Mouse (Mus musculus): ENCODE data around the gene Dmrta2. TPM values are rescaled to one million over a fixed set of nuclear protein-coding genes. Genes with fewer than 3 reads are reported as not detected.

Gene Dmrta2
- polyA plus RNA-seq, 1 experiment from 2014 or later, result 1.1 TPM

DNA sequence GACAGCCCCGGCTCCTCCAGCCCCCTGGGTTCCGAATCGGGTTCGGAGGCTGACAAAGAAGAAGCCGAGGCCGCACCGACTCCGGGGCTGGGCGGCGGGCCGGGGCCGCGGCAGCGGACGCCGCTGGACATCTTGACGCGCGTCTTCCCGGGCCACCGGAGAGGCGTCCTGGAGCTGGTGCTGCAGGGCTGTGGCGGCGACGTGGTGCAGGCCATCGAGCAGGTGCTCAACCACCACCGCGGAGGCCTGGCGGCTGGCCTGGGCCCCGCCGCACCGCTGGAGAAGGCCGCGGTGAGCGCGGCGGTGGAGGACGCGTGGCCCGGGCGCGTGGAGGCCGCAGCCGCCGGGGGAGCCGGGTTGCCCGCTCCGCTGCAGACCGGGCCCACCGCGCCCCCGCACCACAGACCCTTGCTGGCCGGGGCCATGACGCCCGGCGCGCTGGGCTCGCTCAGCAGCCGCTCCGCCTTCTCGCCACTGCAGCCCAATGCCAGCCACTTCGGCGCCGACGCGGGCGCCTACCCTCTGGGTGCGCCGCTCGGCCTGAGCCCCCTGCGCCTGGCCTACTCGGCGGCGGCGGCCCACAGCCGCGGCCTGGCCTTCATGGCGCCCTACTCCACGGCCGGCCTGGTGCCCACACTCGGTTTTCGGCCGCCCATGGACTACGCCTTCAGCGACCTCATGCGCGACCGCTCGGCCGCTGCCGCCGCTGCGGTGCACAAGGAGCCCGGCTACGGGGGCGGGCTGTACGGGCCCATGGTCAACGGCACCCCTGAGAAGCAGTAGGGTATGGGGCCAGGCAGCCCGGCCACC, 4.2 kb downstream of the Dmrta2 start:
- 0 out of 2 replicates have a peak, but pooled peaks have one; percentile 3 for ATAC-seq (replicated peaks)

GRCm38 (mm10) chr4:109982681-109983265, 4.9 kb downstream of the Dmrta2 start:
- H3K9ac ChIP-seq, result no peak overlapping the region
- no peak for ATAC-seq (replicated peaks)
- peak overlapping the region; percentile 47 for H3K4me2 ChIP-seq
- peaks cover 83% of the 10 kb centered on the region for H3K27me3 ChIP-seq (replicated peaks)
- H3K36me3 ChIP-seq (replicated peaks), result no peaks in the 10 kb centered on the region
- H3K9me3 ChIP-seq, result no peaks in the 10 kb centered on the region
- no peak overlapping the region for H3K27ac ChIP-seq
- H3K4me3 ChIP-seq, result peak overlapping the region; percentile 24
- peaks cover 30% of the 10 kb centered on the region for H3K4me1 ChIP-seq
- whole genome bisulfite sequencing, result 3% methylated on average over 30 of the region's 30 CpGs

More for the DNA sequence above, 4.2 kb downstream of the Dmrta2 start:
- Histone ChIP-seq H3K36me3 (replicated peaks) (no peaks in the 10 kb centered on the region), H3K27me3 (replicated peaks) (peaks cover 83% of the 10 kb centered on the region), H3K27ac (no peak overlapping the region), H3K4me2 (peak overlapping the region; percentile 47), H3K4me1 (peaks cover 37% of the 10 kb centered on the region), H3K9me3 (no peaks in the 10 kb centered on the region), H3K9ac (no peak overlapping the region), H3K4me3 (peak overlapping the region; percentile 24)
- WGBS, result under 1% methylated on average over 83 of the region's 99 CpGs

DNA sequence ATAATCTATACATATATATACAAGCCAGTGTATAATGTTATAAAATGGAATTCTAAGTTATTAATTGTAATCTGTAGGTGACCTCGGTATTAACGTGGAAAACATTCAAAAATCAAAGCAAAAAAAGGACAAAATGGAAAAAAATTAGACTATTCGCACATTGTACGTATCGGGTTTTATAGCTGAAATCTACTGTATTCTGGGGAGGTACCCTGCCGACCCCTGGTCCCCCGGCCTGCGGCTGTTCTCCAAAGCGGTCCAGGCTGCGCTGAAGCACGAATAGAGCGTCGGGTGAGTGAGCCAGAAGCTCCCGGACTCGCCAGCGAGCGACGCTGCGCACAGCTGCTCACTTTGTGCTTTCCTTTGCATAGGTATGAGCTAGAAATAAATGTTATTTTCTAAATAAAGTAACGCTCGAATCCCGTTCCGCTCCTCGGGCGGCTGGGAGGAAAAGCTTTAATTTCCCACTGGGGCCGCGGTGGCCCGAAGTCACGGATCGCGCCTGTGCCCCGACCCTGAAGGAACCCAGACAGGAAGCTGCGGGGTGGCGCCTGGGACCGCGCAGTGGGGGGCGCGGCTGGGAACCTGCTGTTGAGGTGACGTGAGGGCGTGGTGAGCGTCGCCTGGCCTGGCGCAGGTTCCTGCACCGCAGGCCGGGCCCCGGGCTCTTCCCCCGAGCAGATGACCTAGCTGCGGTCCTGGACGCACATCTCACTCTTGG, 5.6 kb downstream of the Dmrta2 start:
- Histone ChIP-seq H3K4me2 (peak overlapping the region; percentile 20), H3K4me1 (peaks cover 24% of the 10 kb centered on the region), H3K36me3 (replicated peaks) (no peaks in the 10 kb centered on the region), H3K27me3 (replicated peaks) (peaks cover 81% of the 10 kb centered on the region), H3K4me3 (peak overlapping the region; percentile 10), H3K9me3 (no peaks in the 10 kb centered on the region), H3K9ac (no peak overlapping the region), H3K27ac (peak overlapping the region; percentile 21; the same call in 1 of the 2 replicates)
- no peak for ATAC-seq (replicated peaks)
- WGBS, result 2% methylated on average over 49 of the region's 49 CpGs

GRCm38 (mm10) chr4:109984011-109984411, 6.2 kb downstream of the Dmrta2 start:
- Histone ChIP-seq H3K27ac (peak overlapping the region; percentile 21; the same call in 1 of the 2 replicates), H3K9ac (no peak overlapping the region), H3K36me3 (replicated peaks) (no peaks in the 10 kb centered on the region), H3K4me2 (peak overlapping the region; percentile 20), H3K4me1 (peaks cover 24% of the 10 kb centered on the region), H3K4me3 (no peak overlapping the region; the same call in 1 of the 2 replicates), H3K9me3 (no peaks in the 10 kb centered on the region), H3K27me3 (replicated peaks) (peaks cover 81% of the 10 kb centered on the region)
- WGBS, result under 1% methylated on average over 24 of the region's 24 CpGs
- ATAC-seq (replicated peaks), result 0 out of 2 replicates have a peak, but pooled peaks have one; percentile 12

DNA sequence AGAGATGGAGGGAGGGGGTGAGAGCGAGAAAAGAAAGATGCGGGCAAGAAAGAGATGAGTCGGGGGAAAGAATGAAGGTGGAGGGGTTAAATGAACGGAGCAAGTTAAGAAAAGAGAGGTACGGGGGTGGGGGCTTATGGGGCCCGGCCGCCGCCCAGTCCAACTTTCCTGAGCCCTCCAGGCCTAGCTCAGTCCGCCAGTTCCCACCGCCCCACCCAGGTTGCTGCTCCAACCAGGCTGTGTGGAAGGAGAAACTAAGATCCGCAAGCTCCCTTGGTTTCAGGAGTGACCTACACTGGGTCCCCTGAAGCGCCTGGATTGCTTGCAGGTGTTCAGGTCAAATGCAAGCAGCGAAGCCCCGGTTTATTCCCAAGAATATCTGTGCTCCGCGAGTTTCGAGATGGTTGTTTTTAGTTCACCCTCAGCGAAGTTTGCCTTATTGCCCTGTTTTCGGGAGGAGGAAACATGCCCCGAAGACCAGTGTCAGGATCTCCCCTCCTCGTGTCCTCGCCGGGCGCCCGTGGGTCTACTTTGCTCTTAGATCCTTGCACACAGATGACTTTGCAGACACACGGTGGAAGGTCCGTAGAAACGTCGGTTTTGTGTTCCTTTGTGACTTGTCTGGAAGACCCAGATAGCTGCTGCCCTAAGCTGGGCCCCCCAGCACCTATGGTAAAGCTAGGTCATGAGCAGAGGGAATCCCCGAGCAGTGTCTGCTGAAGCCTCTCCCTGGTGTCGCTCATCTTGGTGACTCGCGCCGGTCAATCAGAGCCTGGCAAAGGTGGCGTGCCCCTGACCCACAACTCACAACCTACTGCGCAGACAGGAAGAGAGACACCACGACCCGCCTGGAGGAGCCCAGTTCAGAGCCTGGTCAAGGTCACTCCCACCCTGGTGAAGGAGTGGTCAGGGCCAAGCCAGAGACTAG, 6.9 kb downstream of the Dmrta2 start:
- H3K27ac ChIP-seq, result no peak overlapping the region
- H3K4me3 ChIP-seq, result no peak overlapping the region
- H3K4me2 ChIP-seq, result no peak overlapping the region
- H3K27me3 ChIP-seq (replicated peaks), result peaks cover 82% of the 10 kb centered on the region
- no peak overlapping the region for H3K9ac ChIP-seq
- peaks cover 21% of the 10 kb centered on the region for H3K4me1 ChIP-seq
- no peaks in the 10 kb centered on the region for H3K36me3 ChIP-seq (replicated peaks)
- ATAC-seq (replicated peaks), result no peak
- 2% methylated on average over 38 of the region's 38 CpGs for WGBS
- H3K9me3 ChIP-seq, result no peaks in the 10 kb centered on the region

DNA sequence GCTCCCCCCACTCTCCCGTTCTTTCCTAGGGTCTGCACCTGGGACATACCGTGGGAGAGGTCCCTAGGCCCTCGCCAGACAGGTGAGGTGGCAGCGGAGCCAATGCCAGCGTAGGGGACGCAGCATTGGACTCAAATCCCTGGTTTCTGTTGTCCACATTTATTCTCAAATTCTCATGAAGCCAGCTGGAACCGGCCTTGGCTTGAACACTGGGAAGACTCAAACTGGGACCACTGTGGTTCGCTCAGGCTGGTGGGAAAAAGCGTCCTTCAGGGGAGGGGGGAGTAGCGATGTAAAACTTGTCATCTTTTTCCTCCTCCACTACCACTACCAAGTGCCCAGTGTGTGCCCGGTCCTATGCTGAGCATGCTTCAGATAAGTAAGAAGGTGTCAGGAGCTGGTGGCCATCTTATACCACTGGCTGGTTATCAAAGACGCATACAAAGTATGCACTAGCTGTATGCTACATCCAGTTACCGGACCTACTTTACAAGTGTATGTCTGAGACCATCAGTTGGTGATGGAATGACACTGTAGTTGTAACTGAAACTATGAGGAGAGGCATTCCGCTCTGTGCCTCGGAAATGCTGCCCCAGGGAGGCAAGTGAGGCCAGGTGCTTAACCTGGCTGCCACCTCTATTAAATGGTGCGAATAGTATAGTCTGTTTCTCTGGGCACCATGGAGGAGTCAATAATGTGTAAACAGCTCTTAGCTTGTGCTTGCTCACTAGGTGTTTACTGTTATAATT, 7.7 kb downstream of the Dmrta2 start:
- no peak overlapping the region for H3K9ac ChIP-seq
- no peak for ATAC-seq (replicated peaks)
- peaks cover 17% of the 10 kb centered on the region for H3K4me1 ChIP-seq
- H3K27ac ChIP-seq, result no peak overlapping the region
- H3K9me3 ChIP-seq, result no peaks in the 10 kb centered on the region
- no peak overlapping the region for H3K4me3 ChIP-seq
- no peaks in the 10 kb centered on the region for H3K36me3 ChIP-seq (replicated peaks)
- H3K27me3 ChIP-seq (replicated peaks), result peaks cover 80% of the 10 kb centered on the region
- H3K4me2 ChIP-seq, result no peak overlapping the region
- WGBS, result 4% methylated on average over 16 of the region's 16 CpGs

DNA sequence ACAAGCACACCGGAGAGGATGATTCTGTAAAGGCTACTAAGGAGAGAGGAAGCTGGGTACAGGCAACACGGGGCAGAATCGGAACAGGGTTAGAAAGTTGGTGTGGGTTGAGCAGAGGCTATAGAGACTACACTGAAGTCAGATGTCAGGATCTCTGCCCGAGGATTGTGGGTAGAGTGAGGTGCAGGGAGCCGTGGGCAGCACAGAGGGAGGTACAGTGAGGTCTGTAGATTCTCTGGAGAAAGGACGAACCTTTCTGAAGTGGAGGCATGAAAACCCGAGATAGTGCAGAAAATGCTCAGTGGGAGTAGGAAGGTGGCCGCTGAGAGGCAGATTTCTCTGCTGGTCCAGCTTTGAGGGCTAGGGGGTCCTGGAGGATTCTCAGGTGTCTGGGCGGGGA, 8.4 kb downstream of the Dmrta2 start:
- ATAC-seq (replicated peaks), result no peak
- Histone ChIP-seq H3K4me1 (peaks cover 17% of the 10 kb centered on the region), H3K36me3 (replicated peaks) (no peaks in the 10 kb centered on the region), H3K9me3 (no peaks in the 10 kb centered on the region), H3K9ac (no peak overlapping the region), H3K4me2 (no peak overlapping the region), H3K4me3 (no peak overlapping the region), H3K27me3 (replicated peaks) (peaks cover 74% of the 10 kb centered on the region), H3K27ac (no peak overlapping the region)
- WGBS, result 3% methylated on average over 9 of the region's 9 CpGs

DNA sequence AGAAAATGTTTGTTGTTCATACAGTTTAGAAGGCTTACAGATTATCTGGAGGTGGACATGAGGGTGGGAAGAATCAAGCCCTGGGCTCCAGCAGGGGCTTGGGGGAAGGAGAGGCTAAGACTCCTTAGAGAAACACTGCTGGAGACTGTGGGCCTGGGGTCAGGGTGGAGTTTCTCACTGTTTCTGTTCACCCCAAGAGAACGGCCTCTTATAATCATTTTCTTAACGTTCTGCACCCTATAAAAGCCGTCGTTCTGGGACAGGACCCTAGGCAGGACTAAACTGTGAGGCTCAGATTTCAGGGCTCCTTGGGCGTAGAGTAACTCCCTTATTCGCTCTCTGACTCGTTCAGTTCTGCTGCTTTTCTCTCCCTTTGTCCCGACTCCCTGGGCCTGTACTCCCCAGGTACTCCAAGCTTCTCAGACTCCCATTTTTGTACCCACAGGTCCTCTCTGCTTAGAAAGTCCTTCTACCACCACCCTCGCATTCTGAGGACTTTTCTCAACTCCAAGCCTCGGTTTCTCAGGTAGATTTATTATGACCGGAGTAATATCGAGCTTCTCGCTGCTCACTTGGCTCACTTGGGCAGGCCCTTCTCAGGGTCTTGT, 9.0 kb downstream of the Dmrta2 start:
- Histone ChIP-seq H3K27ac (no peak overlapping the region), H3K9ac (no peak overlapping the region), H3K9me3 (no peaks in the 10 kb centered on the region), H3K4me3 (no peak overlapping the region), H3K36me3 (replicated peaks) (no peaks in the 10 kb centered on the region), H3K4me2 (no peak overlapping the region), H3K4me1 (peaks cover 13% of the 10 kb centered on the region), H3K27me3 (replicated peaks) (peaks cover 74% of the 10 kb centered on the region)
- WGBS, result 6% methylated on average over 13 of the region's 13 CpGs
- no peak for ATAC-seq (replicated peaks)

- Histone ChIP-seq H3K36me3 (replicated peaks) (no peaks in the 10 kb centered on the region), H3K4me2 (no peak overlapping the region), H3K4me1 (peaks cover 6% of the 10 kb centered on the region), H3K9ac (no peak overlapping the region), H3K27ac (no peak overlapping the region), H3K4me3 (no peak overlapping the region), H3K27me3 (replicated peaks) (peaks cover 78% of the 10 kb centered on the region), H3K9me3 (no peaks in the 10 kb centered on the region)
- ATAC-seq (replicated peaks), result no peak
- 3% methylated on average over 19 of the region's 20 CpGs for WGBS
These were observed 9.9 kb downstream of the Dmrta2 start for GRCm38 (mm10) chr4:109987560-109988362.

- Histone ChIP-seq H3K27ac (no peak overlapping the region), H3K36me3 (replicated peaks) (no peaks in the 10 kb centered on the region), H3K4me1 (peaks cover 4% of the 10 kb centered on the region), H3K4me2 (no peak overlapping the region), H3K9me3 (no peaks in the 10 kb centered on the region), H3K9ac (no peak overlapping the region), H3K27me3 (replicated peaks) (peaks cover 78% of the 10 kb centered on the region), H3K4me3 (no peak overlapping the region)
- ATAC-seq (replicated peaks), result no peak
- 12% methylated on average over 5 of the region's 5 CpGs for WGBS
These were observed 10.6 kb downstream of the Dmrta2 start for GRCm38 (mm10) chr4:109988411-109988810.
